Mouse (Mus musculus): ENCODE data around the gene Ube2l3. TPM values are rescaled to one million over a fixed set of nuclear protein-coding genes. Genes with fewer than 3 reads are reported as not detected.

Ube2l3 gene
- polyA plus RNA-seq, 1 experiment, result 11.7 TPM

GRCm38 (mm10) chr16:17200121-17200952 lies 2.1 kb downstream of the Ube2l3 start:
- TF ChIP-seq TAL1 (IDR thresholded peaks at IDR 0.05; ENCODE audit: low read length), result no peak
- peak; percentile 34; the same call in 1 of the 2 replicates for TF ChIP-seq GATA1 (IDR thresholded peaks at IDR 0.05; ENCODE audit: low read length)
- Histone ChIP-seq H3K4me1 (ENCODE audit: control insufficient read depth) (peaks cover 36% of the 10 kb centered on the region), H3K27me3 (ENCODE audit: control insufficient read depth) (no peaks in the 10 kb centered on the region), H3K4me3 (replicated peaks) (peak overlapping the region; percentile 99), H3K36me3 (ENCODE audit: control insufficient read depth) (peaks cover 26% of the 10 kb centered on the region), H3K9me3 (ENCODE audit: control insufficient read depth, low read length) (no peaks in the 10 kb centered on the region)

- Histone ChIP-seq H3K27me3 (ENCODE audit: control insufficient read depth) (no peaks in the 10 kb centered on the region), H3K4me3 (replicated peaks) (no peak overlapping the region), H3K36me3 (ENCODE audit: control insufficient read depth) (peaks cover 59% of the 10 kb centered on the region), H3K4me1 (ENCODE audit: control insufficient read depth) (peaks cover 23% of the 10 kb centered on the region), H3K9me3 (ENCODE audit: control insufficient read depth, low read length) (peaks cover 3% of the 10 kb centered on the region)
- TF ChIP-seq GATA1 (IDR thresholded peaks at IDR 0.05; ENCODE audit: low read length), result no peak
- TF ChIP-seq TAL1 (IDR thresholded peaks at IDR 0.05; ENCODE audit: low read length), result no peak
Observed at GRCm38 (mm10) chr16:17193823-17194222, 8.6 kb downstream of the Ube2l3 start.

- H3K27me3 ChIP-seq (ENCODE audit: control insufficient read depth), result no peaks in the 10 kb centered on the region
- H3K4me1 ChIP-seq (ENCODE audit: control insufficient read depth), result peaks cover 3% of the 10 kb centered on the region
- peaks cover 47% of the 10 kb centered on the region for H3K36me3 ChIP-seq (ENCODE audit: control insufficient read depth)
- no peak overlapping the region for H3K4me3 ChIP-seq (replicated peaks)
- peaks cover 3% of the 10 kb centered on the region for H3K9me3 ChIP-seq (ENCODE audit: control insufficient read depth, low read length)
- TF ChIP-seq GATA1 (IDR thresholded peaks at IDR 0.05; ENCODE audit: low read length) (no peak), TAL1 (IDR thresholded peaks at IDR 0.05; ENCODE audit: low read length) (no peak)
Observed at GRCm38 (mm10) chr16:17185475-17185874, 17.0 kb downstream of the Ube2l3 start.

GRCm38 (mm10) chr16:17183003-17183402 lies 19.4 kb downstream of the Ube2l3 start:
- H3K9me3 ChIP-seq (ENCODE audit: control insufficient read depth, low read length), result no peaks in the 10 kb centered on the region
- TF ChIP-seq GATA1 (IDR thresholded peaks at IDR 0.05; ENCODE audit: low read length), result no peak
- no peak for TF ChIP-seq TAL1 (IDR thresholded peaks at IDR 0.05; ENCODE audit: low read length)
- peaks cover 47% of the 10 kb centered on the region for H3K36me3 ChIP-seq (ENCODE audit: control insufficient read depth)
- no peaks in the 10 kb centered on the region for H3K27me3 ChIP-seq (ENCODE audit: control insufficient read depth)
- no peak overlapping the region for H3K4me3 ChIP-seq (replicated peaks)
- H3K4me1 ChIP-seq (ENCODE audit: control insufficient read depth), result peaks cover 2% of the 10 kb centered on the region

GRCm38 (mm10) chr16:17182136-17182535 lies 20.3 kb downstream of the Ube2l3 start:
- Histone ChIP-seq H3K27me3 (ENCODE audit: control insufficient read depth) (no peaks in the 10 kb centered on the region), H3K36me3 (ENCODE audit: control insufficient read depth) (peaks cover 47% of the 10 kb centered on the region), H3K4me3 (replicated peaks) (no peak overlapping the region), H3K4me1 (ENCODE audit: control insufficient read depth) (peaks cover 6% of the 10 kb centered on the region), H3K9me3 (ENCODE audit: control insufficient read depth, low read length) (no peaks in the 10 kb centered on the region)
- TF ChIP-seq TAL1 (IDR thresholded peaks at IDR 0.05; ENCODE audit: low read length) (no peak), GATA1 (IDR thresholded peaks at IDR 0.05; ENCODE audit: low read length) (no peak)

- H3K27me3 ChIP-seq (ENCODE audit: control insufficient read depth), result no peaks in the 10 kb centered on the region
- peaks cover 48% of the 10 kb centered on the region for H3K36me3 ChIP-seq (ENCODE audit: control insufficient read depth)
- TF ChIP-seq TAL1 (IDR thresholded peaks at IDR 0.05; ENCODE audit: low read length) (no peak), GATA1 (IDR thresholded peaks at IDR 0.05; ENCODE audit: low read length) (no peak)
- H3K9me3 ChIP-seq (ENCODE audit: control insufficient read depth, low read length), result no peaks in the 10 kb centered on the region
- peaks cover 6% of the 10 kb centered on the region for H3K4me1 ChIP-seq (ENCODE audit: control insufficient read depth)
- no peak overlapping the region for H3K4me3 ChIP-seq (replicated peaks)
Observed at GRCm38 (mm10) chr16:17181382-17181781, 21.1 kb downstream of the Ube2l3 start.

GRCm38 (mm10) chr16:17179706-17180105 lies 22.7 kb downstream of the Ube2l3 start:
- H3K4me1 ChIP-seq (ENCODE audit: control insufficient read depth), result peaks cover 8% of the 10 kb centered on the region
- TF ChIP-seq TAL1 (IDR thresholded peaks at IDR 0.05; ENCODE audit: low read length), result no peak
- TF ChIP-seq GATA1 (IDR thresholded peaks at IDR 0.05; ENCODE audit: low read length), result no peak
- no peak overlapping the region for H3K4me3 ChIP-seq (replicated peaks)
- H3K27me3 ChIP-seq (ENCODE audit: control insufficient read depth), result no peaks in the 10 kb centered on the region
- H3K36me3 ChIP-seq (ENCODE audit: control insufficient read depth), result peaks cover 48% of the 10 kb centered on the region
- H3K9me3 ChIP-seq (ENCODE audit: control insufficient read depth, low read length), result no peaks in the 10 kb centered on the region

- H3K4me1 ChIP-seq (ENCODE audit: control insufficient read depth), result peaks cover 8% of the 10 kb centered on the region
- peaks cover 62% of the 10 kb centered on the region for H3K36me3 ChIP-seq (ENCODE audit: control insufficient read depth)
- no peak overlapping the region for H3K4me3 ChIP-seq (replicated peaks)
- no peaks in the 10 kb centered on the region for H3K9me3 ChIP-seq (ENCODE audit: control insufficient read depth, low read length)
- H3K27me3 ChIP-seq (ENCODE audit: control insufficient read depth), result no peaks in the 10 kb centered on the region
- TF ChIP-seq GATA1 (IDR thresholded peaks at IDR 0.05; ENCODE audit: low read length) (no peak), TAL1 (IDR thresholded peaks at IDR 0.05; ENCODE audit: low read length) (no peak)
Observed at GRCm38 (mm10) chr16:17177623-17178170, 24.8 kb downstream of the Ube2l3 start.

GRCm38 (mm10) chr16:17175765-17176164 lies 26.7 kb downstream of the Ube2l3 start:
- H3K4me1 ChIP-seq (ENCODE audit: control insufficient read depth), result peaks cover 7% of the 10 kb centered on the region
- no peaks in the 10 kb centered on the region for H3K27me3 ChIP-seq (ENCODE audit: control insufficient read depth)
- H3K4me3 ChIP-seq (replicated peaks), result no peak overlapping the region
- peaks cover 74% of the 10 kb centered on the region for H3K36me3 ChIP-seq (ENCODE audit: control insufficient read depth)
- TF ChIP-seq TAL1 (IDR thresholded peaks at IDR 0.05; ENCODE audit: low read length), result no peak
- no peak for TF ChIP-seq GATA1 (IDR thresholded peaks at IDR 0.05; ENCODE audit: low read length)
- no peaks in the 10 kb centered on the region for H3K9me3 ChIP-seq (ENCODE audit: control insufficient read depth, low read length)
